8 mouse cellular contexts compared by ENCODE assay signal in the genomic region with DNA sequence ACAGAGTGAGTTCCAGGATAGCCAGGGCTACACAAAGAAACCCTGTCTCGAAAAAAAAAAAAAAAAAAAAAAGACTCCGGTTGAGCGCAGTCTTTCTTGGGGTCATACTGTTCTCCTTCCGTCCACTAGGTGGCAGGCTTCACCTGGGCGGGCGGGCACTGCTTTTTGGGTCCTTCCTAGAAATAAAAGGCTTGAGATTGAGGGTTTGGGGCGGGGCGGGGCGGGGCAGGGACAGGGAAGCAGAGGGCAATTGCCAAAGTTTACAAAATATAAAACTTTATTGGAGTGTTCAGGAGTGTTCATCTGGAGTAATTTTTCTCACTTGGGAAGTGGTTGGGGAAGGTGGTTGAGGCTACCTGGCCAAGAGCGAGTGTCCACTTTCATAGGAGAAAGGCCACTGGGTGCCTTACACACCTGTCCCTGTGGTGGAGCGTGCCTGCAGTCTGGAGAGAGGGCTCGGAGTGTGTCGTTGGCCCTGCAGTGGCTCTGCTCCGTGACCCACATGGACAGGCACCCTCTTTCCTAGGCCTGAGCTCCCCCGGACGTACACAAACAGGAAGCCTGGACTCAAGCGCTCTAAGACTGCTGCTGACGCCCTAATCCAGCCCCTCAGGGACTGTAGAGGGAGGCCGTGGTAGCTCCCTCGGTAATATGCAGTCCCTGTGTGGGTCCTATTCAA. TPM values are rescaled to one million over a fixed set of nuclear protein-coding genes. Genes with fewer than 3 reads are reported as not detected.
A peak's percentile ranks its signal among the peaks of the same experiment; 100 is the strongest.
DNase-seq lines count a peak whose midpoint lies in the region; ATAC-seq and TF ChIP-seq lines count a peak whose summit lies in the region.

Gene Tmem82 (minus strand): TSS at position 69 of the 679 bp plus-strand sequence.

- no peaks in the 10 kb centered on the region for H3K9me3 ChIP-seq in erythroblast, embryonic 14.5 days (ENCODE audit: control insufficient read depth, low read length)
- no peaks in the 10 kb centered on the region for H3K9me3 ChIP-seq in hindbrain, embryonic 10.5 days
- no peaks in the 10 kb centered on the region for H3K9me3 ChIP-seq in midbrain, embryonic 15.5 days

- peak within 1 kb of the TSS; percentile 35 for H3K4me2 ChIP-seq in midbrain, embryonic 15.5 days

- peaks cover 8% of the 10 kb centered on the region for H3K27me3 ChIP-seq in erythroblast, embryonic 14.5 days (ENCODE audit: control insufficient read depth)
- H3K27me3 ChIP-seq in hindbrain, embryonic 10.5 days (ENCODE audit: insufficient read depth, poor library complexity, severe bottlenecking) = peaks cover 15% of the 10 kb centered on the region
- 0 out of 2 replicates have a peak, but pooled peaks cover 8% of the 10 kb centered on the region for H3K27me3 ChIP-seq in midbrain, embryonic 15.5 days (replicated peaks)

- H3K4me3 ChIP-seq in bone marrow, adult 2 months (replicated peaks; ENCODE audit: control insufficient read depth, low read depth, low read length) = peak within 1 kb of the TSS; percentile 29
- peak within 1 kb of the TSS; percentile 55 for H3K4me3 ChIP-seq in erythroblast, embryonic 14.5 days (replicated peaks)
- H3K4me3 ChIP-seq in hindbrain, embryonic 10.5 days = peak within 1 kb of the TSS; percentile 50
- H3K4me3 ChIP-seq in midbrain, embryonic 15.5 days = peak within 1 kb of the TSS; percentile 16; the same call in 1 of the 2 replicates

- ATAC-seq in midbrain, embryonic 15.5 days (replicated peaks) = 0 out of 2 replicates have a peak, but pooled peaks have one; percentile 17

- no peak within 1 kb of the TSS for H3K27ac ChIP-seq in bone marrow, adult 2 months (ENCODE audit: control insufficient read depth, insufficient read depth, low read depth, low read length, poor library complexity)
- peak within 1 kb of the TSS; percentile 80 for H3K27ac ChIP-seq in hindbrain, embryonic 10.5 days
- H3K27ac ChIP-seq in midbrain, embryonic 15.5 days = no peak within 1 kb of the TSS

- no peaks in the 10 kb centered on the region for H3K36me3 ChIP-seq in erythroblast, embryonic 14.5 days (ENCODE audit: control insufficient read depth)
- no peaks in the 10 kb centered on the region for H3K36me3 ChIP-seq in hindbrain, embryonic 10.5 days
- H3K36me3 ChIP-seq in midbrain, embryonic 15.5 days (replicated peaks) = no peaks in the 10 kb centered on the region

- H3K4me1 ChIP-seq in bone marrow, adult 2 months (ENCODE audit: control insufficient read depth, insufficient read depth, low read length) = peaks cover 2% of the 10 kb centered on the region; the same call in 1 of the 2 replicates
- peaks cover 17% of the 10 kb centered on the region for H3K4me1 ChIP-seq in erythroblast, embryonic 14.5 days (ENCODE audit: control insufficient read depth)
- H3K4me1 ChIP-seq in hindbrain, embryonic 10.5 days (replicated peaks) = peaks cover 45% of the 10 kb centered on the region
- peaks cover 12% of the 10 kb centered on the region for H3K4me1 ChIP-seq in midbrain, embryonic 15.5 days

- no peak for TF ChIP-seq POLR2A in bone marrow, adult 2 months (IDR thresholded peaks at IDR 0.05; ENCODE audit: borderline replicate concordance, control insufficient read depth, low read depth, low read length)

- intact Hi-C loops in left cerebral cortex, postnatal 4 days (cut with DNase I) = loop anchor here (10.0 kb wide), 1 partner anchor 226 kb away; the partner anchor contains the start of gene Ctrc

- TF ChIP-seq CTCF in bone marrow, adult 2 months (IDR thresholded peaks at IDR 0.05; ENCODE audit: control insufficient read depth, insufficient read depth, low read length) = peak; percentile 84

- peak; percentile 62 for DNase-seq in left cerebral cortex, postnatal 4 days
- no peak for DNase-seq in left cerebral cortex, adult 9 months (ENCODE audit: low spot score in 2 of 2)
- peak; percentile 68 for DNase-seq in hindbrain, embryonic 10.5 days (ENCODE audit: low spot score)
- peak; percentile 67 for DNase-seq in liver
- DNase-seq in thymus, postnatal 25 days = peak; percentile 66

- WGBS in bone marrow, adult 2 months = 4% methylated on average over 20 of the region's 20 CpGs
- WGBS in hindbrain, embryonic 10.5 days = 30% methylated on average over 20 of the region's 20 CpGs
- WGBS in midbrain, embryonic 15.5 days = 26% methylated on average over 20 of the region's 20 CpGs

- no peak within 1 kb of the TSS for H3K9ac ChIP-seq in midbrain, embryonic 15.5 days

RNA-seq across cellular contexts. Expression of gene Tmem82, which starts in this region (rescaled TPM):
- under 1 TPM; 0.38 to 0.46 TPM for total RNA-seq in left cerebral cortex, postnatal 4 days (2021)
- polyA plus RNA-seq in bone marrow, adult 2 months (2011; ENCODE audit: insufficient read depth, insufficient read length, low replicate concordance, missing spikeins) = 0.57 and 1.8 TPM in 2 replicates
- 0.03 TPM in 1 of 2 replicates, not detected in the other for polyA plus RNA-seq in erythroblast, embryonic 14.5 days (2012)
- polyA plus RNA-seq in hindbrain, embryonic 10.5 days (2016; fragmentation: Nextera tagmentation; extraction: Ambion mirVana) = 1.2 and 1.5 TPM in 2 replicates
- 0.32 and 0.65 TPM in 2 replicates for polyA plus RNA-seq in midbrain, embryonic 15.5 days (2015; fragmentation: Nextera tagmentation; extraction: Ambion mirVana)

Comparison
In these comparisons a context has a peak if more than half of its experiments do, and no peak if none do; other contexts are left out.
1. Peak in DNase-seq in left cerebral cortex, postnatal 4 days; RNA of the gene not detected or under 1 TPM.
2. Peak in ATAC-seq, H3K4me3 ChIP-seq and H3K4me2 ChIP-seq in midbrain, embryonic 15.5 days; RNA of the gene not detected or under 1 TPM.
3. DNase-seq: peak in hindbrain, embryonic 10.5 days (single experiment), liver (single experiment) and thymus, postnatal 25 days (single experiment); none in left cerebral cortex, adult 9 months (0 of 2).
4. Peak in every context shown above with its lines, with median percentiles within 50 percentile points of each other: H3K4me3 ChIP-seq.